In the genomic region with DNA sequence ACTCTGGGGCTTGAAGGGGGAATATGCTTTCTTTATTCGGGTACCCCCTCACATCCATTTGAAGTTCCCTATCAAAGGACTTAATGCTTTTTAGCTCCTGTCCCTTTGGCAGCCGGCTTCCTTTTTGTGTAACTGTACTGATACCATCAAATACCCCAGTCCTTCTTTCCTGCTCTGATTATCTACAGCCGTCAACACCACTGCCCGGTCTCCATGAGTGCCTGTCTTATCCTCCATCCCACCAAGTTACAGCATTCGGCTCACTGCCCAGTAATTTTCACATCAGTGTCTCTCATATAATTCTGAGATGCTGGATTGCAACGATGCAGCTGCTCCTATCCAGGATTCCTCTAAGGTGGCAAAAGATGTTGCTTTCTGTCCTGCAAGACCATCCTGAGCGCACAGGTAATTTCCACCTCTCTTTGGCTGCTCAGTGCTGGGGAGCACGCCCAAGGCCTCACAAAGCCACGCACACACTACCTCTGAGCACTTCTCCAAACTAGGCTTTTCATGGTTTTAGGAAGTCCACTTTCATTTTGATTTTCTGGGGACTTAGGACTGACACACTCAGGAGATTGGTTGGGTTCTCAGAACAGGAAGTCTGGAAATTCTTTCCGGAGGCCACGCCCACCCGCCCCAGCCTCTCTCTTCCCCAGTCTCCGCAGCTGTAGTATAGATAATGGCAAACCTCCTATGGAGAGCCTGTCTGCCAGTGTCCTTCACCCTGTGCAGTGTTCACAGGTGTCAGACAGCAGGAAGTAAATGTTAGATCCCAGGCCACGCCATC, we compare ENCODE assay signal across 14 mouse cellular contexts.
DNase-seq lines count a peak whose midpoint lies in the region; ATAC-seq and TF ChIP-seq lines count a peak whose summit lies in the region.
"Had no signal": no experiment of that assay in that cellular context is flagged by ENCODE, and none has a peak within 500 bp of the region (broad histone marks: within the 10 kb centered on the region; RNA-seq: fewer than 3 reads in every experiment).

No protein-coding gene starts in this region.

- 32% methylated on average over 14 of the region's 14 CpGs for WGBS in heart, embryonic 12.5 days
- WGBS in heart, adult 2 months, result 33% methylated on average over 14 of the region's 14 CpGs
- 63% methylated on average over 14 of the region's 14 CpGs for WGBS in midbrain, embryonic 15.5 days
- 82% methylated on average over 14 of the region's 14 CpGs for WGBS in midbrain, embryonic 10.5 days
- 73% methylated on average over 14 of the region's 14 CpGs for WGBS in intestine, embryonic 16.5 days
- 80% methylated on average over 14 of the region's 14 CpGs for WGBS in embryonic facial prominence, embryonic 10.5 days

- H3K9ac ChIP-seq in heart, embryonic 12.5 days, result no peak overlapping the region
- no peak overlapping the region for H3K9ac ChIP-seq in heart, adult 2 months (ENCODE audit: low read depth, low read length)
- no peak overlapping the region for H3K9ac ChIP-seq in midbrain, embryonic 15.5 days
- no peak overlapping the region for H3K9ac ChIP-seq in intestine, embryonic 16.5 days (ENCODE audit: low read depth, low read length)
- H3K9ac ChIP-seq: embryonic facial prominence, embryonic 12.5 days; limb, embryonic 13.5 days had no signal

- H3K27me3 ChIP-seq in heart, embryonic 12.5 days (replicated peaks), result no peaks in the 10 kb centered on the region
- H3K27me3 ChIP-seq in heart, adult 2 months (ENCODE audit: control insufficient read depth, insufficient read depth, low read length), result no peaks in the 10 kb centered on the region
- no peaks in the 10 kb centered on the region for H3K27me3 ChIP-seq in midbrain, embryonic 15.5 days (replicated peaks)
- H3K27me3 ChIP-seq in midbrain, embryonic 10.5 days (ENCODE audit: low read depth, poor library complexity, severe bottlenecking), result no peaks in the 10 kb centered on the region
- no peaks in the 10 kb centered on the region for H3K27me3 ChIP-seq in intestine, embryonic 16.5 days (replicated peaks; ENCODE audit: control insufficient read depth, insufficient read depth, low read length)
- no peaks in the 10 kb centered on the region for H3K27me3 ChIP-seq in embryonic facial prominence, embryonic 10.5 days (replicated peaks; ENCODE audit: low read depth, poor library complexity, severe bottlenecking)
- H3K27me3 ChIP-seq: embryonic facial prominence, embryonic 12.5 days; limb, embryonic 13.5 days had no signal

- no peak overlapping the region for H3K27ac ChIP-seq in heart, embryonic 12.5 days (ENCODE audit: poor library complexity, severe bottlenecking)
- H3K27ac ChIP-seq in heart, adult 2 months, result no peak overlapping the region
- 0 out of 2 replicates have a peak overlapping the region, but pooled peaks have one; percentile 38 for H3K27ac ChIP-seq in midbrain, embryonic 15.5 days
- no peak overlapping the region for H3K27ac ChIP-seq in midbrain, embryonic 10.5 days (replicated peaks)
- H3K27ac ChIP-seq in intestine, embryonic 16.5 days (ENCODE audit: low read length), result no peak overlapping the region
- H3K27ac ChIP-seq in embryonic facial prominence, embryonic 10.5 days (replicated peaks), result no peak overlapping the region
- H3K27ac ChIP-seq: embryonic facial prominence, embryonic 12.5 days; limb, embryonic 13.5 days had no signal

- intact Hi-C loops in heart, adult 2 months (cut with DNase I), result no loop called here

- peak; percentile 79 for ATAC-seq in heart, embryonic 12.5 days (ENCODE audit: insufficient number of reproducible peaks, low FRiP score)
- ATAC-seq in midbrain, embryonic 15.5 days (replicated peaks), result peak; percentile 65
- peak; percentile 67 for ATAC-seq in intestine, embryonic 16.5 days
- ATAC-seq: CD4-positive, CD25-positive, alpha-beta regulatory T cell, adult 4 months; forebrain, embryonic 16.5 days; inflammation-experienced regulatory T-cells, adult 6 months had no signal

- TF ChIP-seq POLR2A in heart, adult 2 months (IDR thresholded peaks at IDR 0.05; ENCODE audit: insufficient read depth, low read depth, low read length), result no peak

- no peak for TF ChIP-seq CTCF in heart, adult 2 months (IDR thresholded peaks at IDR 0.05)

- no peak overlapping the region for H3K4me3 ChIP-seq in heart, embryonic 12.5 days
- no peak overlapping the region for H3K4me3 ChIP-seq in heart, adult 2 months
- no peak overlapping the region for H3K4me3 ChIP-seq in midbrain, embryonic 15.5 days
- no peak overlapping the region for H3K4me3 ChIP-seq in midbrain, embryonic 10.5 days
- no peak overlapping the region for H3K4me3 ChIP-seq in intestine, embryonic 16.5 days (ENCODE audit: low read length)
- no peak overlapping the region for H3K4me3 ChIP-seq in embryonic facial prominence, embryonic 10.5 days
- H3K4me3 ChIP-seq: embryonic facial prominence, embryonic 12.5 days; limb, embryonic 13.5 days had no signal

- no peaks in the 10 kb centered on the region for H3K79me2 ChIP-seq in heart, adult 2 months (replicated peaks; ENCODE audit: control insufficient read depth, insufficient read depth, low read length)

- no peaks in the 10 kb centered on the region for H3K9me3 ChIP-seq in heart, embryonic 12.5 days (replicated peaks)
- H3K9me3 ChIP-seq in midbrain, embryonic 15.5 days, result no peaks in the 10 kb centered on the region
- no peaks in the 10 kb centered on the region for H3K9me3 ChIP-seq in midbrain, embryonic 10.5 days (replicated peaks)
- H3K9me3 ChIP-seq in intestine, embryonic 16.5 days (ENCODE audit: control insufficient read depth, low read length), result no peaks in the 10 kb centered on the region
- H3K9me3 ChIP-seq in embryonic facial prominence, embryonic 10.5 days, result no peaks in the 10 kb centered on the region
- H3K9me3 ChIP-seq: embryonic facial prominence, embryonic 12.5 days; limb, embryonic 13.5 days had no signal

- H3K4me2 ChIP-seq in heart, embryonic 12.5 days, result peak overlapping the region; percentile 55
- no peak overlapping the region for H3K4me2 ChIP-seq in midbrain, embryonic 15.5 days
- H3K4me2 ChIP-seq in intestine, embryonic 16.5 days (ENCODE audit: low read depth, low read length), result no peak overlapping the region
- H3K4me2 ChIP-seq: embryonic facial prominence, embryonic 12.5 days; limb, embryonic 13.5 days had no signal

- no peak for DNase-seq in heart, adult 2 months
- DNase-seq in midbrain, embryonic 10.5 days (ENCODE audit: low spot score), result no peak
- DNase-seq in natural killer cell, adult 2 months (ENCODE audit: low spot score in 2 of 2), result no peak
- no peak for DNase-seq in embryonic facial prominence, embryonic 10.5 days (ENCODE audit: low spot score)
- DNase-seq: cerebellum, adult 2 months; gastrocnemius, postnatal 36 days had no signal

- H3K4me1 ChIP-seq in heart, embryonic 12.5 days (replicated peaks), result peaks cover 7% of the 10 kb centered on the region
- H3K4me1 ChIP-seq in heart, adult 2 months (ENCODE audit: control insufficient read depth, insufficient read depth, low read length), result no peaks in the 10 kb centered on the region
- H3K4me1 ChIP-seq in midbrain, embryonic 15.5 days, result peaks cover 4% of the 10 kb centered on the region; the same call in 1 of the 2 replicates
- no peaks in the 10 kb centered on the region for H3K4me1 ChIP-seq in midbrain, embryonic 10.5 days
- no peaks in the 10 kb centered on the region for H3K4me1 ChIP-seq in intestine, embryonic 16.5 days (ENCODE audit: control insufficient read depth, insufficient read depth, low read length)
- H3K4me1 ChIP-seq in embryonic facial prominence, embryonic 10.5 days, result 0 out of 2 replicates have a peak, but pooled peaks cover 4% of the 10 kb centered on the region
- H3K4me1 ChIP-seq: embryonic facial prominence, embryonic 12.5 days had no signal

- no peaks in the 10 kb centered on the region for H3K36me3 ChIP-seq in heart, embryonic 12.5 days
- no peaks in the 10 kb centered on the region for H3K36me3 ChIP-seq in heart, adult 2 months (ENCODE audit: control insufficient read depth, insufficient read depth, low read length)
- no peaks in the 10 kb centered on the region for H3K36me3 ChIP-seq in midbrain, embryonic 15.5 days (replicated peaks)
- no peaks in the 10 kb centered on the region for H3K36me3 ChIP-seq in midbrain, embryonic 10.5 days
- no peaks in the 10 kb centered on the region for H3K36me3 ChIP-seq in intestine, embryonic 16.5 days (ENCODE audit: control insufficient read depth, insufficient read depth, low read length)
- no peaks in the 10 kb centered on the region for H3K36me3 ChIP-seq in embryonic facial prominence, embryonic 10.5 days (replicated peaks)
- H3K36me3 ChIP-seq: embryonic facial prominence, embryonic 12.5 days; limb, embryonic 13.5 days had no signal

- no peak for TF ChIP-seq EP300 in heart, adult 2 months (IDR thresholded peaks at IDR 0.05; ENCODE audit: insufficient read depth, low read depth, low read length)
